Mouse (Mus musculus): ENCODE data around the gene Trmt2a.

Gene Trmt2a

GRCm38 (mm10) chr16:18231047-18231446 is 17.4 kb upstream of the Trmt2a start:
- DNase-seq (ENCODE audit: extremely low spot score) = no peak

GRCm38 (mm10) chr16:18231451-18231850 is 17.0 kb upstream of the Trmt2a start:
- no peak for DNase-seq (ENCODE audit: extremely low spot score)

GRCm38 (mm10) chr16:18233451-18233850 is 15.0 kb upstream of the Trmt2a start:
- no peak for DNase-seq (ENCODE audit: extremely low spot score)

- DNase-seq (ENCODE audit: extremely low spot score) = no peak
Observed at GRCm38 (mm10) chr16:18233919-18234670, 14.4 kb upstream of the Trmt2a start.

- peak; percentile 62 for DNase-seq (ENCODE audit: extremely low spot score)
Observed at GRCm38 (mm10) chr16:18234671-18235388, 13.6 kb upstream of the Trmt2a start, which contains the start of gene Zdhhc8. Gene Zdhhc8 (minus strand): TSS chr16:18235136.

GRCm38 (mm10) chr16:18235389-18236065 is 13.0 kb upstream of the Trmt2a start:
- peak; percentile 73 for DNase-seq (ENCODE audit: extremely low spot score)

- DNase-seq (ENCODE audit: extremely low spot score) = no peak
Observed at GRCm38 (mm10) chr16:18236676-18237501, 11.6 kb upstream of the Trmt2a start.

GRCm38 (mm10) chr16:18241581-18241980 is 6.9 kb upstream of the Trmt2a start:
- no peak for DNase-seq (ENCODE audit: extremely low spot score)

- no peak for DNase-seq (ENCODE audit: extremely low spot score)
Observed at GRCm38 (mm10) chr16:18247521-18248399, 719 bp upstream of the Trmt2a start.

GRCm38 (mm10) chr16:18249364-18249967 is 987 bp downstream of the Trmt2a start:
- DNase-seq (ENCODE audit: extremely low spot score) = peak; percentile 44

- no peak for DNase-seq (ENCODE audit: extremely low spot score)
Observed at GRCm38 (mm10) chr16:18250231-18250630, 1.8 kb downstream of the Trmt2a start.

- peak; percentile 31 for DNase-seq (ENCODE audit: extremely low spot score)
Observed at GRCm38 (mm10) chr16:18250828-18251790, 2.6 kb downstream of the Trmt2a start.

GRCm38 (mm10) chr16:18252736-18253135 is 4.3 kb downstream of the Trmt2a start:
- DNase-seq (ENCODE audit: extremely low spot score) = no peak

- no peak for DNase-seq (ENCODE audit: extremely low spot score)
Observed at GRCm38 (mm10) chr16:18253866-18254265, 5.4 kb downstream of the Trmt2a start.

- DNase-seq (ENCODE audit: extremely low spot score) = no peak
Observed at GRCm38 (mm10) chr16:18258221-18258620, 9.7 kb downstream of the Trmt2a start, which contains the start of gene Gm49776. Gene Gm49776 (minus strand): TSS chr16:18258321.

GRCm38 (mm10) chr16:18265024-18265423 is 16.5 kb downstream of the Trmt2a start:
- no peak for DNase-seq (ENCODE audit: extremely low spot score)

GRCm38 (mm10) chr16:18268182-18268581 is 19.7 kb downstream of the Trmt2a start:
- no peak for DNase-seq (ENCODE audit: extremely low spot score)

GRCm38 (mm10) chr16:18275166-18275565 is 26.7 kb downstream of the Trmt2a start:
- no peak for DNase-seq (ENCODE audit: extremely low spot score)

- peak; percentile 39 for DNase-seq (ENCODE audit: extremely low spot score)
Observed at GRCm38 (mm10) chr16:18288166-18288565, 39.7 kb downstream of the Trmt2a start.
